12 mouse cellular contexts compared by ENCODE assay signal in the genomic region with DNA sequence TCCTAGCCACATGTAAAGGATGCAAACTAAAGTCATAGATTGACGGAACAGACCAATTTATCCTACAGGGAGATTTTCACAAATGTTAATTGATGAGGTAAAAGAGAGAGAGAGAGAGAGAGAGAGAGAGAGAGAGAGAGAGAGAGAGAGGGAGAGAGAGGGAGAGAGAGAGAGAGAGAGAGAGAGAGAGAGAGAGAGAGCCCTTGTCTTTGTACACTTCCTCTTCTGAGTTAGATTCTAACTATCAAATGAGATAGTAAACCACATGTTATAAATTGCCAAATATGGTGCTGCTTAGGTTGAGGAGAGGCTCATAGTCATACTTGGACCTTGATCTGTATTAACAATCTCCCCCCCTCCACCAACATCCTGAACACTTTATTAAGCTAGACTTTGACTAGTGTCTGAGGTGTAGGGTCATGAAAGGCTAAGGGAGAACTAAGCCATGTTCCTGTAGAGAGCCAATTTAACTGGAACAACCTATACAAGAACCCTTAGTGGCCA.
"Had no signal": no experiment of that assay in that cellular context is flagged by ENCODE, and none has a peak within 500 bp of the region (broad histone marks: within the 10 kb centered on the region; RNA-seq: fewer than 3 reads in every experiment).

No protein-coding gene starts in this region.

- ATAC-seq: lung, postnatal 0 days; midbrain, embryonic 13.5 days; midbrain, embryonic 16.5 days had no signal

- DNase-seq: kidney, adult 18-20 months; kidney, adult 9 months; kidney, postnatal 14 days; kidney, postnatal 4 days; liver; liver, embryonic 13.5 days; lung, embryonic 14.5 days; lung, postnatal 36 days; thymus, postnatal 36 days had no signal
